Mouse (Mus musculus) cerebellum, adult 2 months (tissue): ENCODE results near the gene Snd1.

Experiments
- CTCF ChIP-seq: fragments of 200-500 bp; IDR thresholded peaks from 2 replicates; pipeline ENCODE4 v1.5.1; 2011; ENCODE audit warnings: low read depth, mild to moderate bottlenecking, control low read depth, low read length, moderate library complexity, borderline replicate concordance; ENCODE audit not compliant: insufficient read depth
- POLR2A ChIP-seq: fragments of 200-500 bp; IDR thresholded peaks from 2 replicates; pipeline ENCODE4 v1.6.1; 2011; ENCODE audit warnings: low read length, control low read depth, borderline replicate concordance; ENCODE audit not compliant: insufficient read depth

- TF ChIP-seq POLR2A, result no peak
- TF ChIP-seq CTCF, result no peak
These were observed 138.5 kb downstream of the Snd1 start for GRCm38 (mm10) chr6:28613441-28613840.
